Mouse (Mus musculus) spleen, postnatal 36 days (tissue): ENCODE data around the gene Fam110a.

Source experiments
- DNase-seq, 2 experiments: peaks; one replicate each; pipeline ENCODE4 v3.0.0; 2022; ENCODE audit warnings: low spot score in 2 of 2, mixed read lengths in 1 of 2

Gene Fam110a

DNA sequence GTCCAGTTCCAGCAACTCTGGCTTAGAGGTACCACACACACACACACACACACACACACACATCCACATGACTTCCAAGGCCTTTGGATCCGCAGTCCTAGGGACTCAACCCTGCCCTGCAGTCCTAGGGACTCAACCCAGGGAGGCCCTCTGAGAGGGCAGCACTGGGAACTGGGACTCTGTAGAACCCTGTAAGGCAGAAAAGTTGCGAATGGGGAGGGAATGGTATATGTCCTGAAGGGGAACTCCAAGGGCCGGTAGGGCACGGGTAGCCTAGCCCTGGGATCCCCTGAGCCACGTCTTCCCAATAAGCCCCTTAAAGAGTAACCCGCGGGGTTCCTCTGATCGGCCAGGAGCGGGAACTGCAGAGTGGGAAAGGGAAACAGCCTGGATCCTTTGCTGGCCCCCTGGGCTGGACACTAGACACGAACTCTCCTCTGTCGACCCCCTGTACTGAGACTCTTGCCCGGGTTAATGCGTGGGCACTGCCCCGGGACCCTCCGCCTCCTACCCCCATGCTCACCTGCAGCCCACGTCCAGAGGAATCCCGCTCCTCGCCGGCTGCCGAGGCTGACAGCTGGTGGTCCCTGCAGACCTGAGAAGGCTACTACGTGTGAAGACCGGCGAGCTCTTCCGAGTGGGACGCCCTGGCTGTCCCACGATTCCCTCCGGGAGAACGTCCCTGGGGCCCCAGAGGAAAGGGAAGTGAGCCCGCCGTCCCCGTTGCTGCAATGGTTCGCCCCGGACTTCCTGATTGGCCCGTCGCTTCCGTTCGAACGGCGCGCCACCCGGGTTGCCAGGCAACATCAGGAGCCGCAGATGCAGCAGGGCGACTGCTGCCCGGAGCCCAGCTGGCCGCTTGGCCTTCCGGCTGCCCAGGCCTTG is at the start of gene Fam110a:
Gene Fam110a, minus strand, starts transcription at position 750 of the 885 bp plus-strand sequence.
- DNase-seq: peak; percentile 84 to 85

DNA sequence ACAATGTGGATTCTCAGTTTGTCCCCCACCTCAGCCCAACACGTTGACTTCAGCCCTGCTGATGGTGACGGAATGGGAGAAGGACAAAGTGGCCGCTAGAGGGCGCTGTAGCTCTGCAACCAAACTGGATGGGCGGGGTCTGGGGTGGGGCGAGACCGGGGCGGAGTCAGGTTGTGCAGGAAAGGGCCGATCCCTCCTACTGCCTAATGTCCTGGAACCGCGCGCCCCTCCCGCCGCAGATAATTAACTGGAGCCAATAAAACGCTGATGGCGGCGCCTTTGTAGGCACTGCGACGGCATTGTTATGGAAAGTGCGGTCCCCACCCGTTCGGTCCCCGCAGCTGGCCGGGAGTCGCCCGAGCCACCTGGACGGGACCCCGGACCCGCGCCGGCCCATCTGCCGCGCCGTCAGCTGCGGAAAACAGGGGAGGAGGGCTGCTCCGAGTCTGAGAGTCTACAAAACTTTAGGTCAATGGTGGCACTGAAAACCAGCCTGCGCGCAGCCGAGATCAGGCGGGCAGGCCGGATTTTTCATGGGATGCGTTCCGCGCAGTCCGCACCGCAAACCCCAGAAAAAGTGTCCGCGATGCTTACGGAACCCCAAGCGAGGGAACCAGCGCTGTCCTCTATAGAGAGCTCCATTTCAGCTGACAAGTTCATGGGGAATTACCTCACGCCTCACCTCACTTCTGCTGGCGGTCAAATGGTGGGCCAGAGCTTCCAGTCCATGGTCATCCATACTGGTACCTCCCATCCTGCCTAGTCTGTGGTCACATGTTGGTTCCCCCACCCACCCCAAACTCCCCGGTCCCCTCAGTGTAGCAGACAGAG is 49.4 kb upstream of the Fam110a start:
- DNase-seq: peak; percentile 66 to 70

DNA sequence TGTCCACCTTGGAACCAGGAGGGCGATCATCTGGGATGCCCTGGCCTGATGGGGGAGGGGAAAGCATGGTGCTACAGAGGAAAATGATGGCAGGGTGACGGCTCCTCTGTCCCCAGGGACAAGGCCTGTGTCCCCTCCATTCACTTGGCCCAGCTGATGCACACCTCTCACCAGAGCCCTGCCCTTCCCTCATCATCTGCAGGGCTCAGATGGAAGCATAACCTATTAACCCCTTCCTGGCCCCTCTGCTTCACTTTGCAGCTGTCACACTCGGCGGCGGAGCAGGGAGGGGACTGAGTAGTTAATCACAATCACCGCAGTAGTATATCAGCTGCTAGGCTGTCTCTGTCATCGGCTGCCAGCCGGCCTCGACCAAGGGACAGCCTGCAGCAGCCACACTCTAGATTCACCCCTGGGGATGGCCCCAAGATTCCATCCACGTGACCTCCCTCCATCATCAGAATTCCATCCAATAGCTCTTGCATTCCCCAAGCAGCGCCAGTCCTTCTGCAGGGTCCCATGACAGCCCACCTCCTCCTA is 44.9 kb upstream of the Fam110a start:
- no peak for DNase-seq

DNA sequence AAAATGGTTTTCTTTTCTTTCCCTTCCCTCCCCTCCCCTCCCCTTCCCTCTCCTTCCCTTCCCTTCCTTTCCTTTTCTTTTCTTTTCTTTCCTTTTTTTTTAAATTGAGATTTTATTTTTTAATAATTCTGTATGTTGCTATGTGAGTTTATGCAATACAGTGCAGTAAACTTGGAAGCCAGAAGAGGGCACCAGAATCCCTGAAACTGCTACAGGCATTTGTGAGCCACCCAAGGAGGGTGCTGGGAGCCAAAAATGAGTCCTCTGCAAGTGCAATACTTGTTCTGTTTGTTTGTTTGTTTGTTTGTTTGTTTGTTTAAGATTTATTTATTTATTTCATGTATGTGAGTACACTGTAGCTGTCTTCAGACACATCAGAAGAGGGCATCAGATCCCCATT is 42.0 kb upstream of the Fam110a start:
- no peak for DNase-seq

DNA sequence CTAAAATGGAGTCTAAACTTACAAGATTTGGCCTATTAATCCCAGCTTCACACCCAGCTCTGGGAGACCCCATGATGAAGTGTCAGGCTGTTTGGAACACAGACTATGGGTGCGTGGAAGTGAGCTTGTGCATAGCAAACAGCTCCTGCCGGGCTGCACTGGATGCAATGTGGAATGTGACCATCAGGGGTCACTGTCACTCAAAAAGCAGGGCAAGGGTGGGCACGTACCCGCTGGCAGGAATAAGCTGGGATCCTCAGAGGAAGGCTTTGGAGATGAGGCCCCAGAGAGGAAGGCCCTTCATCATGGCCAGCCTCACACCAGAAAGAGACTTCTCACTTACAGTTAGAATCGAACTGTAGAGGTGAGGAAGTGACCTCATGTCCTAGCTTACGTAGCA is 40.2 kb upstream of the Fam110a start:
- DNase-seq: no peak

DNA sequence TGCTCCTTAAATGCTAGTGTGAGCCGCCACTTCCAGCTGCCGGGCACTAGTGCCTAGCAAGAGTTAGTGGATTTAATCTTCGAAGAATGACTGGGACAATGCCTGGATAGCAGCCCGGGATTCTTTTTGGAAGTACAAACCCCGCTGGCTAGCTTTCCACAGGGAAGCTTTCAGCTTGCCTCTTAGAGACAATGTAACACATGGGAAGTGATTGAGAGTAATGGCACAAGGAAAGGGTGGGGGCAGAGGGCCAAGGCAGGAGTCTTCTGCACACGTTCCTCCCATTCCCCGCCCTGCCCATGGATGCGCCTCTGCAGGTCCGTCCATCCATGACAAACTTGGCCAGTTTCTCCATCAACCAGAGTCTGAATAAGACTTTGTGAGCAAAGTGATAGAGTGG is 36.6 kb upstream of the Fam110a start:
- DNase-seq: no peak

DNA sequence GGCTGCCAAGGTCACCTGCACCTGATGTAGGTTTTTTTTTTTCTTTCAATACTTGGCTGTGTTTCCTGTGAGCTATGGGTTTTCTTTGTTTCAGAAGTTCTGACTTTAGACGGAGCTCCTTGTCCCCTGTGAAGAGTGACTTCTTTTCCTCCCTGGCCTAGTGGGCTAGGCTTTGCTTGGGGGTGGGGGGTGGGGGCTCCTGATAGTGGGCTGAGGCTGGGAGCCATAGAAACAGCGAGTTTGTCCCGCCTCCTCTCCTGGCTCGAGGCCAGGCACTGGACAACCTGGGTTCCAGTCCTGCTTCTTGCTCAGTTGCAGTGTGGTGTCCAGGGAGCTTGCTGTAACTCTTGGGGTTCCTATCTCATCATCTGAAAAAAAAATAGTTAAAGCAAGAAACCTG is 36.0 kb upstream of the Fam110a start:
- DNase-seq: no peak

DNA sequence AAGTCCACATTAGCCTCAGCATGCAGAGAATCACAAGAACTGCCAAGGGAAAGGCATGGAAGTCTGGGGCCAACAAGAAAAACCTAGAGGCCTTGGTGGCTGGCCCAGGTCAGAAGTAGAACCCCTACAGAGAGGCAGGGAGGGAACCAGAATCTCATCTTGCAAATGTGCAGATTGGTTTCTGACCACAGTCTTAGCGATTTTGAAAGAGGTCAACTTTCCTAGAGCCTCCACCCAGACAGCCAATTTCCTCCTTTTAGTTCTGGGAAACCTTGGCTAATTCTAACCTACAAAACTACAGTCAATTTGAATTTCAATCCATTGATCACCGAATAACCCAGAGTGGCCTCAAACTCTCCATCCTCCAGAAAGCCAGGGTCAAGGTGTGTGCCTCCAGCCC is 32.7 kb upstream of the Fam110a start:
- DNase-seq: no peak

DNA sequence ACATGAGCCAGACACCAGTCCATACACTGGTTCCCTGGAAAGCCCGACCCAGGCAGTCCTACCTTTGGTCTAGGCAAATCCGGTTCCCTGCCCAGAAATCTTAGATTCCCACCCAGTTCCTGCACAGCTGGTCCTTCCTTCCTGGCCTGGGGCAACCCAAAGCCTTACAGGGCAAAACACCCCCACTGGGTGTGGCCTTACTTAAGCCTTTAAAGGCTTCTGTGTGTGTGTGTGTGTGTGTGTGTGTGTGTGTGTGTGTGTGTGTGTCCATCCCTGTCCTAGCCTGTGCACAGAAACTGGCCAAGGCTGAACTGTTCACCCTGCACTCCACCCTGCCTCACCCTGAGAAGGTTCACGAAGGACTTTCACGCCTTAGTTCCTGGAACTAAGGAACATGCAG is 32.2 kb upstream of the Fam110a start:
- no peak for DNase-seq

DNA sequence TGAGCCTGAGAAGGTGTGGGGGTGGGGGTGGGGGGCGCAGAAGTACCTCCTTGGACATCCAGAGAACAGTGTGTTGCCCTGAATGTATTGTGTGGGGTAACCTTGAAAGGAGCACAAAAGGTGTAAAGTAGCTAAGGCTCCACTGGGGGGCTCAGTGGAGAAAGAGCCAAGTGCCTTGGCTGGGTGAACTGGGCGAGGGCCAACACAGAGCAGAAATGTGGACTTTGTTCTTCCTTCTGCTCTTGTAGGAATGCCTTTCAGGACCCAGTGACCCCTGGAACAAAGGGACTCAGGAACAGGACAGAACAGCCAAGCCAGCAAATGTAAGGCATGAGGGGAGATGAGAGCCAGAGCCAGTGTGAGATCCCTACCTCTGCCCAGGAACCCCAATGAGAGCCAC is 31.7 kb upstream of the Fam110a start:
- no peak for DNase-seq

DNA sequence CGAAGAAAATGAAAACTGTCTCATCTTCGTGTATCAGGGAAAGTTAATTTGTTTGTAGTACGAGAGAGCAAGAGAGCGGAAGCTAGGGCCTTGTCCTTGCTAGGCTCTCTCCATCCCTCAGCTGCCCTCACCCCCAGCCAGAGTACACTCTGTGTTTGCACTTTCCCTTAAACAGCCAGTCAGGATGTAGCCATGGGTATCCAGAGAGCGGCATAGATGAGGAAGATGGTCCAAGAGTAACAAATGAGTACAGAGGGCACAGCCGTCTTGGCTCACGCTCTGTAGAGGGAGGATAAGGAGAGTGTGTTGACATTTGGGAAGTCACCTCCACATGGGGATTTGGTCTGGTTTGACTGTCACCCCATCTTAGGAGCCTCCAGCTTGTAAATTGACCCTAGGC is 30.6 kb upstream of the Fam110a start:
- no peak for DNase-seq

DNA sequence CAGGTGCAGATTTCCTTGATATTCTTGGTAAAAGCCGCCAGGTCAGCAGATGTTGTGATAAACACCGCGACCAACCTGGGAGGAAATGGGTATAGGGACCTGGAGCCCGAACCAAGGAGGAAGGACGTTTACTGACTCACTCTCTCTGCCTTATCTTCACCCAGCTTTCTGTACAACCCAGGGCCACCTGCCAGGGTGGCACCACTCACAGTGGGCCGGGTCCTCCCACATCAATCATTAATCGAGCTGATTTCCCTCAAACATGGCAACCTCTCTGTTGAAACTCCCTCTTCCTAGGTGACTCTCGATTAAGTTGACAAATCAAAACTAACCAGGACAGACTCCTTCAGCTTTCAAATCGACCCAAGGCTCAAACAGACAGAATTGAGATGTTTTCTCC is 30.2 kb upstream of the Fam110a start:
- no peak for DNase-seq

DNA sequence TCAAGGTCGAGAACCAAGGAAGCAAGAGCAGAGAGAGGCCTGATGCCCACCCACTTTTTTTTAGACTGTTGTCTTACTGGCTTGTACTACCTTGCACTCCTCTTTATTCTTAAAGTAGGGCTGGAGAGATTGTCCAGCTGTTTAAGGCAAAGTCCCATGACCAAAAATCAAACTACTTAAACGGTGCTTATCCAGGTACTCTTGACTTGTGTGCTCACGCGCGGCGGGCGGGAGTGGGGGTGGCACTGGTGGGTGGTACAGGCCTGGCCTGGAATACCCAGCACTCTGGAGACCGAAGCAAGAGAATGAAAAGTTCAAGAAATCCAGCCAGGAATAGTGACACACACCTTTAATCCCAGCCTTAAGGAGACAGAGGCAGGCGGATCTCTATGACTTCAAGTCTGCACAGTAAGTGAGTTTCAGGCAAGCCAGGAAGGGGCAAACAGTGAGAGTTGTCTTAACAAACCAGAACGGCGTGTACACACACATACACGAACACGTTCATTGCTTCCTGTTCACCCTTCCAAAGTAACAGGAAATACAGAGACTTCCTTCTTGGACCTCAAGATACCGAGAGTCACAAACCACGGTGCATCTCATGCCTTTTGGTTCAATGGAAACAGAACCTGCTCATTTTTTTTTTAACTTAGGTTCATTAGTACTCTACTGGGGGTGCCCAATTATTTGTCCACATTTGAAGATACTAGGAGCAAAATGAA is 29.2 kb upstream of the Fam110a start:
- no peak for DNase-seq

DNA sequence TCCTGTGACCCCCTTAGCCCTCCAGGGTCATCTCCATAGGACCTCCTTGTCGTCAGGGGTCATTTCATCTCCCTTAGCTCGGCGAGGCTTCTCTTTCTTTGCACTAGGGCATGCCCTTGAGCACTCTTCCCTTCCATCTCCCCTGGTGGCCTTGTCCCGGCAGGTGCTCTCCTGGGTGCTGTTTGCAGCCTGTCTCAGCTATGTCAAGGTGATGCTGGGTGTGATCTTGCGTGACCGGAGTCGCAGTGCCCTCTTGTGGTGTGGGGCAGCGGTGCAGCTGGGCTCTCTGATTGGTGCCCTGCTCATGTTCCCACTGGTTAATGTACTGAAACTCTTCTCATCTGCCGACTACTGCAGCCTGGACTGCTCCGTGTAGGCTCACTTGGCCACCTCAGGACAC is 27.8 kb upstream of the Fam110a start:
- DNase-seq: no peak

DNA sequence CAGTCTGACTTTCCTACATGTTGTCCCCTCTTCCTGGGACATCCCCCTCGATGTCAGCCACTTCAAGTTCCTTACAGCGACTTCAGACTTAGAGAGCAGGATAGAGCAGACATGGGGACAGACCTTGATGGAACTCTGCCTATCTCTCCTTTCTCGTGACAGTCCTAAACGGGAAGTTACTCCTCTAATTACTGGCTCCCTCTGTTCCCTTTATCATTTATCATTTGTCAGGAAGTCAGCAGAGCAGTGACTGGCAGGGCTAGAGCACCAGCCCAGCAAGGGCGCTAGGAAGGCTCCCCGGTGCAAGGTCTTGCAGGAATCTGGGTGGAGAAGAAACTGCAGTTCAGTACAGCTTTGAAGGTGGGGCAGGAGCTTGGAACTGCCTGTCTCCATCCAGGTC is 22.5 kb upstream of the Fam110a start:
- DNase-seq: no peak

DNA sequence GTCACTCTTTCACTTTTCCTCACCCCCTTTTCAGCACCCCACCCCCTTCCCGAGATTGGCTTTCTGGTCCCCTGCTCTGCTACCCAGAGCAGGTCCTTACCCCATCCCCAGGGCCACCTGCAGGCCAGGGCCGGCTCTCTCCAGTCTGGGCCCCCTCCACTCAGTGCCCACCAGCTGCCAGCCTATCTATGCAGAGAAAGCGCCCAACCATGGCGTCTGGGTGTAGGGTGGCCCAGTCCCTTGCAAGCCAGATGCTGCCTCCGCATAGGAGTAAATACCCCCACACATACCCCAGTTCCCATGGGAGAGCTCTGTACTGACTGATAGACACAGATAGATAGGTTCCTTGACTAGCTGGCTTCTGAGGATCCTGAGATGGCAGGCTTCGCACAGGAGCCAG is 20.7 kb upstream of the Fam110a start:
- DNase-seq: no peak

DNA sequence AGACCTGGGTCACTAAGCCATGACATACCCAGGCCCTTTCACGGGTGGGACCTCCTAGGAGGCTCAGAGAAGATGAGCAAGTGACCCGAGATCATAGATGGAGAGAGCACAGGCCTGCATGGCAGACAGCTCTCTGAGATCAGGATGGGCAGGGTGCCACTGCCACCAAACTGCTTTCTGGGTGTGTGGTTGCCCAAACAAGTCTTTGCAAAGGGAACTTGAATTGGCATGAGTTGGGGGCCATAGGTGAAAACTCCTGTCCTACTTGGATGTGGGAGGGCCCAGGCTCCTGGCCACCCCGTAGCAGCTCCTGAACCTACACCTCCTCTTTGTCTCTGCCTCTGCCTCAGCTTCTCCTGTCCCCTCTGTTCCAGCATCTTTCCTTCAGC is 20.3 kb upstream of the Fam110a start:
- no peak for DNase-seq

DNA sequence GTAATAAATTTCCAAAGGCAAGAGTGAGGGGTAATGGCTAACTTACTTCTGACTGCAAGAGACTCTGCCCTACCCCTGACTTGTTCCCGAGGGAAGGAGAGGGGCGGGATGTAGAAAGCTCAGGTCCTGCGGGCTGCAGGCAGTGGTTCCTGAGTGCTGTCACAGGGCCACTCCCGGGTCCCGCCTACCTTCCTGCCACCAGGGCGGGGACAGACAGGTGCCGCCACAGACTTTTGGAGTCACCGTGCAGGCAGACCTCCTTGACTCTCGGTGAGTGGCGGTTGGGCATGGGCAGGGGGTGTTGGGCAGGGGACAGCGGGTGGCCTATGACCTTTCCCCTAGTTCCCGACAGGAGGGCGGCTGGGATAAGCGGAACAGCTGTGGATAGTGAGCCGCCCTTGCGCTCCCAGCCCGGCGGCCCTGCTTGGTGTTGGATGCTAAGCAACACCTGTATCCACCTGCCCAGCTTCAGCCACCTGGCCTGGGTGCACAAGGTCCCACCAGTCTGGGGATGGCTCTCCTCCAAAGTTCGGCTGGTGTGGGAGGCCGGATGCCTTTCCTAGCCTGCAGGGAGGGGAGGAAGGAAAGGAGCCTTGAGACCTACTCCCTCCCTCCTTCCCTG is 19.8 kb upstream of the Fam110a start:
- DNase-seq: no peak

DNA sequence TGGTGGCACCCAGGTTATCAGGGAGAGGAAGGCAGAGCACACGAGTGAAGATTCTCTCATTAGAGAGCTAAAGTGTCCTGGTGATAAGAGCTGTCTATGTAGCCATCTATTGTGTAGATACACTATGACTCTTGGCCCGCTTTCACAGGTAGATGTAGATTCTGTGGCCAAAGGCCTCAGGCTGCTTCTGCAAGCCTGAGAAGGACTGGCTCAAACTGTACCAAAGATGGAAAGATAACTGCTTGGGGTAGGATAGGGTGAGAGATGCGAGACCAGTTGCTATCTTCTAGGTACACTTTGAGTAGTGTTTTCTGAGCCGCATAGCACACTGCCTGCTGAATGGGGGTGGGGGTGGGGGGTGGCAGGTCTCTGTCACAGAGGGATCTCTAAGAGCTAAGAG is 18.9 kb upstream of the Fam110a start:
- no peak for DNase-seq

DNA sequence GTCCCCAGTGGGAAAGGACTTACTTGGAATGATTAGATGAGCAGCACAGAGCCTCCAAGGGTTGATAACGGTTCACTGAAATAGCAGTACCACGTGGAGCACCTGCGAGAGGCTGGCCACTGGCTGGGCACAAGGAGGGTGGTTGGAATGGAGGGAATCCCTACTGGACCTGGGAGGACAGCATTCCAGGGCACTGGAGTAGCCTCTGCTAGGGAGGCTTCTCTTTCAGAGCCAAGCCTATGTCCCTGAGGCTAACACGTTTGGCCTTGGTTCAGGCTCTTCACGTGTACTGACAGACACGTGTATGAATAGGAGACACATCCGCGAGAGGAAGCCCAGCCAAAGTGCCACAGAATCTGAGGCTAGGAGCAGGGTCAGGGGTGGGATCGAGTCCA is 18.5 kb upstream of the Fam110a start:
- no peak for DNase-seq

DNA sequence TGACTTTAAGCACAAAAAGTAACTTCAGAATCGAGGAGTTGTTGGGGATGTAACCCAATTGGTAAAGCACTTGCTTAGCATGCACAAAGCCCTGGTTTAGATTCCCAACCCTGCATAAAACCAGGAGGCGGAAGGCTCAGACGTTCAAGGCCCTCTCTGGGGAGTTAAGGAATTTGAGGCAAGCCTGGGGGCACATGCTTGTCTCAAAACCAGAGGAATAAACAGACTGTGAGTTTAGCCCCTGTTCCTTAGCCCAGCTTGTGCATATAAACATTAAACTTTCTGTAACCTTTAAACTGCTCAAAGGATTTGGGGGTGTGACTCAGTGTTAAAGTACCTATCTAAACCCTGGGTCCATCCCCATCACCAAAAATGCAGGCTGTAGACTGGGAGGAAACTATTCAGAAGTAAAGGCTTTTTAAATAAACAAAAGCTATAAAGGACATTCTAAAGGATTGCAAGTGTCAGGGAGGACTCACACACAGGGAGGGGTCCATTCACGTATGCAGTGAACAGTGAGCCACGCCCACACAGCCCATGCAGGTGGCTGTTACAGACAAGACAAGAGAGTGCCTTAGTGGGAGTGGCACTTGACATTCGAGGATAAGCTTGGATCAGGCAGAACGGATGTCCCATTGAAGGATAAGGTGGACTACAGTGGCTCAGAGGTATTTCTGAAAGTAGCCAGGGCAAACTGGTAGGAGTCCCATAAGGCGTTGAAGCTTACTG is 17.9 kb upstream of the Fam110a start:
- DNase-seq: no peak
